Mouse (Mus musculus) left cerebral cortex, adult 2 months (tissue): Measurements from ENCODE around the gene Iapp. TPM values are rescaled to one million over a fixed set of nuclear protein-coding genes. Genes with fewer than 3 reads are reported as not detected.
"Not testable (repeated sequence)": the region's sequence is repeated elsewhere in the genome, so short reads cannot be mapped to it uniquely, and the experiment has no call there.

Experiments used
- DNase-seq, 2 experiments: peaks; one replicate each; pipeline ENCODE4 v3.0.0; 2021 to 2022; ENCODE audit warnings: low spot score in 2 of 2, mixed read lengths in 1 of 2; ENCODE audit errors: extremely low spot score in 1 of 2
- H3K27ac ChIP-seq: fragments of 200-600 bp; 2 replicates; pipeline ENCODE4 v1.8.1; 2022
- H3K4me3 ChIP-seq: fragments of 200-600 bp; 2 replicates; pipeline ENCODE4 v1.8.1; 2022
- CTCF ChIP-seq: fragments of 200-600 bp; IDR thresholded peaks from 2 replicates; pipeline ENCODE4 v1.8.1; 2022; ENCODE audit warnings: antibody characterized with exemption, mild to moderate bottlenecking, moderate library complexity
- intact Hi-C: fragments of 180-260 bp; cut with DNase I; formaldehyde crosslinking; loops from one replicate; pipeline ENCODE4 v1.15.1; 2025
- total RNA-seq, 2 experiments: library from RNA; stranded (reverse); gene quantifications; 2 replicates each; pipeline ENCODE4 v1.2.3; 2021

Gene Iapp
- total RNA-seq, 2 experiments from 2014 or later = not detected

GRCm38 (mm10) chr6:142343561-142343960, 45.3 kb downstream of the Iapp start:
- intact Hi-C loops = loop anchor here (10.0 kb wide), 2 partner anchors 401 to 859 kb away; no protein-coding TSS in a partner anchor
- peak; percentile 26 to 35 for DNase-seq
- H3K27ac ChIP-seq = no peak overlapping the region
- H3K4me3 ChIP-seq = no peak overlapping the region
- TF ChIP-seq CTCF = peak; percentile 79

- intact Hi-C loops = loop anchor here (2.0 to 10.0 kb wide), 4 partner anchors 41 to 861 kb away; partner anchors contain the start of genes Golt1b, Ldhb and Recql
- DNase-seq = peak; percentile 85 to 86
- peak within 1 kb of the TSS; percentile 94 for H3K27ac ChIP-seq
These were observed 47.3 kb downstream of the Iapp start, which contains the start of gene Pyroxd1 for GRCm38 (mm10) chr6:142345440-142346038. Gene Pyroxd1, plus strand, starts transcription at chr6:142345654.

GRCm38 (mm10) chr6:142346181-142347110, 48.2 kb downstream of the Iapp start:
- TF ChIP-seq CTCF = no peak
- DNase-seq = no peak
- Histone ChIP-seq H3K27ac (peak overlapping the region; percentile 94), H3K4me3 (peak overlapping the region; percentile 76)
- intact Hi-C loops = loop anchor here (2.0 to 10.0 kb wide), 4 partner anchors 40 to 862 kb away; partner anchors contain the start of genes Golt1b, Ldhb and Recql

More at GRCm38 (mm10) chr6:142345440-142346038, 47.3 kb downstream of the Iapp start, which contains the start of gene Pyroxd1:
- no peak; the same call in 1 of the 2 replicates for TF ChIP-seq CTCF
- H3K4me3 ChIP-seq = peak within 1 kb of the TSS; percentile 76

- no peak for DNase-seq
- Histone ChIP-seq H3K4me3 (no peak overlapping the region), H3K27ac (no peak overlapping the region)
- intact Hi-C loops = loop anchor here (2.0 to 10.0 kb wide), 4 partner anchors 39 to 863 kb away; partner anchors contain the start of genes Golt1b, Ldhb and Recql
- no peak for TF ChIP-seq CTCF
These were observed 49.5 kb downstream of the Iapp start for GRCm38 (mm10) chr6:142347431-142348385.

GRCm38 (mm10) chr6:142352099-142352498, 53.9 kb downstream of the Iapp start:
- intact Hi-C loops, DNase-seq, H3K27ac ChIP-seq, H3K4me3 ChIP-seq: not testable (repeated sequence)

Other genes starting within 250 kb of the Iapp start
- gene Slco1a6, start 89.9 kb upstream of the Iapp start, total RNA-seq = under 1 TPM in 1 of 2 experiments, not detected in 1; 0.89 TPM
- not detected for gene Slco1a5, start 24.6 kb downstream of the Iapp start, total RNA-seq
- gene Pyroxd1, start 47.2 kb downstream of the Iapp start, total RNA-seq = 10 to 100 TPM; 14.9 to 16.0 TPM
- 10 to 100 TPM; 21.9 to 24.5 TPM for gene Recql, start 88.7 kb downstream of the Iapp start, total RNA-seq
- gene Golt1b, start 88.8 kb downstream of the Iapp start, total RNA-seq = 10 to 100 TPM; 34.5 to 37.3 TPM
- gene Spx, start 115.0 kb downstream of the Iapp start, total RNA-seq = 1 to 10 TPM; 2.1 to 4.0 TPM
- not detected for gene Gys2, start 174.7 kb downstream of the Iapp start, total RNA-seq
- gene Ldhb, start 209.5 kb downstream of the Iapp start, total RNA-seq = 100 to 1,000 TPM; 818 to 835 TPM